Mouse (Mus musculus) adrenal gland, adult (tissue): ENCODE data around the gene Foxa2.

ENCODE experiments used
- DNase-seq, 2 experiments: peaks; one replicate each; pipeline ENCODE4 v3.0.0; 2022 to 2023; ENCODE audit warnings: low spot score in 1 of 2; ENCODE audit not compliant: inconsistent age in 2 of 2

The Foxa2 gene

DNA sequence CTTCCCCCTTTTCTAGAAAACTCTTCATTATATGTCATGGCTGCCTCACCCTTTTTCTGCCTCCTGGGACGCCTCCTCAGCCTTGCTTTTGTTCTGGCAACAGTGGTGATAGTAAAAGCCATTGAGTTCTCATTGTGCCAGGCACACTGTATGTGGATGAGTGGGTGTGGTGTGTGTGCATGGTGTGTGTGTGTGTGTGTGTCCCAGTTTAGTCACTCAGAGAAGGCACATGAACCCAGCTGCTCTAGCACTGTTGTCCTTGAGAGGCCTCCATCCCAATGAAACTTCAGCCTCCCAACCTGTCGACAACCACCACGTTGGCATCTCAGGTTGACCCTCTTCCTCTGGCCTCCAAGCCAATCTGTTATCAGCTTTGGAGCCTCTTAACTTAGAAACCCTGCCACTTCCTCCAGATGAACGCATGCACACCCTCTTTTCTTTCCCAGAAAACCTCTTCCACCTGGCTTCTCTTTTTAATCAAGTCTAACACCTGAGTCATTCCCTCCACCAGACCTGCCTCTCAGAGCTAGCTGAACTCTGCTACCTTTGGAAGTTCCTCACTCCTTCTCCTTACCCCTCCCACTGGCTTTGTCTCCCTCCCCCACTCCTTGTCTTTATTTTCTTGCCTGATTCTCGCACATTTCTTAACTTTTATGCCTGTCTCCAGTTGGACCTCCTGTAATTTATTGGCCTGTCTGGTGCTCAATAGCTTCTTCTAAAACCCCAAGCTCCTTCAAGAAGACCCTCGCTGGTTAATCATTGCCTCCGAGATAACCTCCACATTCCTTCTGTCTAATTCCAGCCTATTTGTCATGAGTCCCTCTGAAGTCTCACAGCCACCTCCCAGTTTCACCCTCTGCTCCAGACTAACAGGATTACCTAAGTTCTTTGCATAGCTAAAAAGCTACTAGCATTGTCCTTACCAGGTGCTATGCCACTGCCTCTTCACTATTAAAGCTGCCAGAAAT, 41.9 kb downstream of the Foxa2 start:
- DNase-seq, result no peak

DNA sequence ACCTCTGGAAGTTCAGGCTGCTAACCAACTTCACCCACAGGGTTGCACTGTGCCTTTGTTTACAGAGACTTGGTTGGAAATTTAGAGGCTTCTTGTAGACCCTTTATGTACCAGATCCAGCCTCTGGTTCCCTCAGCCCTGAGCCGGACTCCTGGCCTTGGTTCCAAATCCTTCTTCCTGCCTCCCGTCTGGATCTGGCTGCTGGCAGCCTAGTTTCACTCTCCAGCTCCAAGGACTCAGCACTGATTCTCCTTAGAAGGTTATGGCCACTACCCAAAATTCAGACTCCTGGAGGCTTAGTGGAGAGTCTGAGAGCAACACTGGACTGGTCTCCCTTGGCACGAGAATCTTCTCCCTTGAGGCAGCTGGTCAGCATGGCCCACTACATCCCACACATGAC, 43.3 kb downstream of the Foxa2 start:
- peak in 1 of 2 experiments; percentile 26 for DNase-seq

DNA sequence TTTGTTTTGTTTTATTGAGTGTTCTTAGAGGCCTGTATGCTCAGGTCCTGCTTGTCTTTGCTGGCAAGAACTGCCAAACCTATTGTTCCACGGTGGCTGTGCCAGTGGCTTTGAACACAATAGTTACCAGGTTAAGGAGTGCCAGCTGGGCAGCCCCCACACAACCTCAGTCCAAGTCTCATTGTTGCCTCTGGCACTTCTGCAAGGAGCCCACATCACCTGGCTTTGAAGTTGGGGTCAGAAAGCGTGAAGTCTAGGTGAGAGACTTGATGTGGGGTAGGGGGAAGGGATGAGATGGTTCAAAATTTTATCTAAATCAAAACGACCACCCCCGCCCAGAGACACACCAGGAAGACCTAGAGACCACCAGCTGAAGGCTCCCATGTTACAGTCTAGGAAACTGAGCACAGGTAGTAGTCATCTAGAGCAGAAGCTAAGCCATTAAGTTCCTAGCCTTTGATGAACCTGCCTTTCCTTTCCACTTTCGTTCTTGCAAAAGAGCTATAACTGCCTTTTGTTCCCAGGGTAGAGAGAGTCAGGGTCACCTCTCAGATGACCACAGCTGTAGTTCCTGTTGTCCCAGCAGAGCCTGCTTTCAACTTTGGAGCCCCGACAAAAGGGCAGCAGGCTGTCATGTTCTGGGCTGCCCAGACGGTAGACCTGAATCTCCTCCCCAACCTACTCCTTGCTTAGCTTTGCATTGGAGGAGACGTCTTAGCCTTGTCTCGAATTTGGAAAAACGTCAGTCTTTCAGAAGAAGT, 48.4 kb downstream of the Foxa2 start:
- DNase-seq, result no peak

DNA sequence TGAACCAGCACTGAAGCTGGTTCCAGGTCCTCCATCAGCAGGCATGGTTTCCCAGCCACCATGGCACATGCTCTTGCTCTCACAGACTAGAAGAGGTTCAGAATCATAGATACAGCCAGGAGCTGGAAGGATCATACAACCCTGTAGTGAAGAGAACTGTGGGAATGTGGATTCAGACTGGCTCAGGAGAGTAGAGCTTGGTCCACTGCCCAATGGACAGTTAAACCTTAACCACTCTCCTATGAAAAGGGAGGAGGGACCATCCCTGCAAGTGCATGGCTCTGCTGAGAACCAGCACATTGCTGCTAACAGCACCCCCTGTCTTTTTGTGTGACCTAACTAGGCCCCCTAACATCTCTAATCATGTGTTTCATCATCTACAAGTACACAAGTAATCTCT, 50.0 kb downstream of the Foxa2 start:
- DNase-seq, result no peak

DNA sequence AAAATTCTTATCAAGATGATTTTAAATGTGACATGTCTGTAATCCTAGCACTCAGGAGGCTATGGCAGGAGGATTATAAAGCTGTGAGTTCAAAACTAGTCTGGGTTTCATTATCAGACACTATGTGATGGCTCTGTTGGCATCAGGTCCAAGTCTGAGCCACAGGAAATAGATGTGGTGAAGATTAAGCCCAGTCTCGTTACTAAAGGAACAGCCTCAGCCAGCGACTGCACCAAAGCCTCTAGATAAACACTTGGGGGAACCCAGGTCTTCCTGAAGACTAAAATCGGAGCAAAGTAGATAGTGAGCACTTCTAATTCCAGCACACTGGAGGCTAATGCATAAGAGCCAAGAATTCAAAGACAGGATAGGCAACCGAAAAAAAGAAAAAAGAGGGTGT, 52.9 kb downstream of the Foxa2 start:
- no peak for DNase-seq

DNA sequence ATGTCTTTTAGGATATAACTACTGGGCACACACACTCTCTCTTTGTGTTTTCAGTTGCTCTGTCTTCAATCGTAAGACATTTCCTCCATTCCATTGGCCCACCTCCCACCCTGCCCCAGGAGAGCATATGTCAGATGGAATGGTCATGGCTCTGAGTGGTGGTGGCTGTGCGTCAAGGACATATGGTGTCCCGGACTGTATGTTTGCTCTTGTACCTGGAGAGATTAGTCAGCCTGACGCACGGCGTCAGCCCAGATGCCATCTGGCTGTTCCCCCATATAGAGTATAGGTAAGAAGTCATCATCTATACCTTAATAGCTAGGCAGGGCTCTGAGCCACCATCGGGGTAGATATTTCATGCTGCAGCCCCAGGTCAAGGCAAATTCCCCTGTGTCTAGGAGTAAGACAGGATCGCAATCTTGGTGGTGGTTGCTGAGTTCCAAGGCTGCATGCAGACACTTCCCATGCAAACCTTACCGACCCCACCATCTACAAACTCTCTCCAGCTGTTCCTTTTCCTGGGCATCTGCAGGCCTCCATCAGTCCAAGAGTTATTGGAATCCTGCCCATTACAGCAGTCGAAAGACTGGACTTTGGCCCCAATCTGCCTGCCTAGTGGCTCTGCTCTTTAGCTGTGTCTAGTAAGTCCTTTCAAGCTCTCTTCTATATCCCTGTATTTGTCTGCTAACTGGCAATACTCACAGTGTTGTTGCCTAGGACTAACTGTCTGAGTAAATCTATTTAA, 53.7 kb downstream of the Foxa2 start:
- no peak for DNase-seq
